ENCODE assay signal across 16 mouse cellular contexts in the genomic region with DNA sequence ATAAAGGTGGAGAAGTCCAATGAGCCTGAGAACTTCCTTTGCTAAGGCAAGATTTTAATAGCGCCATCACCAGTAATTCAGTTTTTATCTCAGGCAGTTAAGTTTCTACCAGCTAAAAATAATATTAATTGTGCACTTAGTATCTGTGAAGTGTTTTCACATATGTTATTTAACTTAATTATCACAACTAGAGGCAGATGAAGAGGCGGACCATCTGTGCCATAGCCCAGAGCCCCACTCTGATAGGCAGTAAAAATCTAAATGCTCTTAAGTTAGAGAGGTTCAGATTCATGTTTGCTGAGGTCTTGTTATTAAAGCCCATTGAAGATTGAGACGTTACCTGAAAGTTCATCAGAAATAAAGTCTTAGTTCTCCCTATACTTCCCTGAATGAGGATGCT.
"Had no signal": no experiment of that assay in that cellular context is flagged by ENCODE, and none has a peak within 500 bp of the region (broad histone marks: within the 10 kb centered on the region; RNA-seq: fewer than 3 reads in every experiment).

No protein-coding gene starts in this region.

- ATAC-seq: intestine, postnatal 0 days; liver, postnatal 0 days; midbrain, embryonic 15.5 days had no signal

- H3K9ac ChIP-seq: limb, embryonic 12.5 days; liver, embryonic 13.5 days; liver, postnatal 0 days; lung, embryonic 15.5 days; midbrain, embryonic 15.5 days; neural tube, embryonic 12.5 days had no signal

- H3K9me3 ChIP-seq: limb, embryonic 12.5 days; liver, embryonic 13.5 days; lung, embryonic 15.5 days; megakaryocyte, embryonic 14.5 days; midbrain, embryonic 15.5 days; neural tube, embryonic 12.5 days had no signal

- H3K4me2 ChIP-seq: limb, embryonic 12.5 days; liver, embryonic 13.5 days; lung, embryonic 15.5 days; midbrain, embryonic 11.5 days; midbrain, embryonic 15.5 days; neural tube, embryonic 12.5 days had no signal

- DNase-seq: kidney, adult 8-10 months; kidney, postnatal 25 days; liver; liver, embryonic 13.5 days; liver, postnatal 0 days; lung, postnatal 14 days; thymus, postnatal 25 days had no signal

- H3K36me3 ChIP-seq: limb, embryonic 12.5 days; liver, embryonic 13.5 days; lung, embryonic 15.5 days; midbrain, embryonic 15.5 days; neural tube, embryonic 12.5 days had no signal

- H3K4me3 ChIP-seq: limb, embryonic 12.5 days; liver, embryonic 13.5 days; lung, embryonic 15.5 days; megakaryocyte, embryonic 14.5 days; midbrain, embryonic 15.5 days; neural tube, embryonic 12.5 days had no signal

- H3K4me1 ChIP-seq: limb, embryonic 12.5 days; liver, embryonic 13.5 days; lung, embryonic 15.5 days; megakaryocyte, embryonic 14.5 days; midbrain, embryonic 15.5 days; neural tube, embryonic 12.5 days had no signal

- H3K27me3 ChIP-seq: limb, embryonic 12.5 days; liver, embryonic 13.5 days; lung, embryonic 15.5 days; megakaryocyte, embryonic 14.5 days; midbrain, embryonic 15.5 days; neural tube, embryonic 12.5 days had no signal

- H3K27ac ChIP-seq: limb, embryonic 12.5 days; liver, embryonic 13.5 days; lung, embryonic 15.5 days; macrophage; midbrain, embryonic 15.5 days; neural tube, embryonic 12.5 days; stomach, postnatal 0 days had no signal
